Mouse (Mus musculus): ENCODE measurements around the gene Tas2r134. TPM values are rescaled to one million over a fixed set of nuclear protein-coding genes. Genes with fewer than 3 reads are reported as not detected.

The Tas2r134 gene
- polyA plus RNA-seq, 1 experiment from 2014 or later: not detected

GRCm38 (mm10) chr2:51610897-51611296 lies 16.4 kb upstream of the Tas2r134 start:
- ATAC-seq: peak; percentile 85
- Histone ChIP-seq H3K4me3 (replicated peaks) (no peak overlapping the region), H3K4me1 (replicated peaks) (peaks cover 20% of the 10 kb centered on the region), H3K27ac (peak overlapping the region; percentile 69), H3K27me3 (no peaks in the 10 kb centered on the region), H3K9me3 (no peaks in the 10 kb centered on the region), H3K9ac (replicated peaks) (no peak overlapping the region), H3K4me2 (replicated peaks) (peak overlapping the region; percentile 48), H3K36me3 (no peaks in the 10 kb centered on the region)
- 15% methylated on average over 2 of the region's 2 CpGs for WGBS

DNA sequence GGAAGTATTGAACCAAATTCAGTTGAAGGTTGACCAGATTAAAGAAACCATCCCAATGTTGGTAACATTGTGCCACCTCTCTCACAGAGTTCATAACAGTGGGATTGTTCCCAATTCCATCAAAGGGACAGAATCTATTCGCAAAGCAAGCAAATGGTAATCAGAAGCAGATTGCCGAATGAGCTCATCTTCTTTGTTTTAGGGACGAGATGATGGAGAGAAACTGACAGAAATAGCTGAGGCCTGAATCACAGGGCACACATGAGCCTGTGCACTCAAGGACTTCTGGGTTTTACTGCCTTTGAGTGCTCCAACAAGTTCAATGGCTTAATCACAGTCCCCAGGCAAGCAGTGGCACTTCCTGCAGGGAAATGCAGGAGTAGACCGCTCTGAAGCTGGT lies 13.6 kb upstream of the Tas2r134 start:
- WGBS: 75% methylated on average over 4 of the region's 4 CpGs

GRCm38 (mm10) chr2:51621931-51622330 lies 5.4 kb upstream of the Tas2r134 start:
- Histone ChIP-seq H3K27me3 (no peaks in the 10 kb centered on the region), H3K27ac (no peak overlapping the region), H3K4me1 (replicated peaks) (0 out of 2 replicates have a peak, but pooled peaks cover 2% of the 10 kb centered on the region), H3K9me3 (no peaks in the 10 kb centered on the region), H3K9ac (replicated peaks) (no peak overlapping the region), H3K4me3 (replicated peaks) (no peak overlapping the region), H3K4me2 (replicated peaks) (no peak overlapping the region), H3K36me3 (no peaks in the 10 kb centered on the region)
- ATAC-seq: no peak
- WGBS: 81% methylated on average over 2 of the region's 2 CpGs

More for the DNA sequence above, 13.6 kb upstream of the Tas2r134 start:
- Histone ChIP-seq H3K27ac (no peak overlapping the region), H3K36me3 (no peaks in the 10 kb centered on the region), H3K9me3 (no peaks in the 10 kb centered on the region), H3K4me1 (replicated peaks) (peaks cover 20% of the 10 kb centered on the region), H3K4me3 (replicated peaks) (no peak overlapping the region), H3K4me2 (replicated peaks) (no peak overlapping the region), H3K9ac (replicated peaks) (no peak overlapping the region), H3K27me3 (no peaks in the 10 kb centered on the region)
- no peak for ATAC-seq

- Histone ChIP-seq H3K9me3 (no peaks in the 10 kb centered on the region), H3K4me1 (replicated peaks) (0 out of 2 replicates have a peak, but pooled peaks cover 2% of the 10 kb centered on the region), H3K4me3 (replicated peaks) (no peak overlapping the region), H3K36me3 (no peaks in the 10 kb centered on the region), H3K27ac (no peak overlapping the region), H3K27me3 (no peaks in the 10 kb centered on the region), H3K4me2 (replicated peaks) (no peak overlapping the region), H3K9ac (replicated peaks) (no peak overlapping the region)
- ATAC-seq: no peak
- 83% methylated on average over 3 of the region's 3 CpGs for WGBS
Measured at GRCm38 (mm10) chr2:51626007-51626406, 1.3 kb upstream of the Tas2r134 start.

DNA sequence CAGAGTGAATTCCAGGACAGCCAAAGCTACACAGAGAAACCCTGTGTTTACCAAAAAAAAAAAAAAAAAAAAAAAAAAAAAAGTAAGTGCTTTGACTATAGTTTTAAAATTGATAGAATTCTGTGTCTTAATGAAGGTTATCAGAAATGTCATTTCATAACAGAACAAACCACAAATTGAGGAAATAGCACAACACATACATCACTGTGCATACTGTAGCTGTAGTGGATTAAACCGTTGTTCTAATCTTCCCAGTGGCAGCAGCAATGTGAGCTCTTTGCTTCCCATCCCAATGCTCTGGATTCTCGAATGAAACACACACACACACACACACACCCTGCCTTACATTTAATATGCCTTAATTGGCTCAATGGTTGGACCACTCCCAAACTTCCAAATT lies 4.1 kb downstream of the Tas2r134 start:
- no peaks in the 10 kb centered on the region for H3K4me1 ChIP-seq (replicated peaks)
- H3K9me3 ChIP-seq: no peaks in the 10 kb centered on the region
- H3K9ac ChIP-seq (replicated peaks): no peak overlapping the region
- no peak overlapping the region for H3K27ac ChIP-seq
- no peak overlapping the region for H3K4me3 ChIP-seq (replicated peaks)
- ATAC-seq: no peak
- no peaks in the 10 kb centered on the region for H3K36me3 ChIP-seq
- WGBS: 78% methylated on average over 2 of the region's 2 CpGs
- H3K4me2 ChIP-seq (replicated peaks): no peak overlapping the region
- H3K27me3 ChIP-seq: no peaks in the 10 kb centered on the region

DNA sequence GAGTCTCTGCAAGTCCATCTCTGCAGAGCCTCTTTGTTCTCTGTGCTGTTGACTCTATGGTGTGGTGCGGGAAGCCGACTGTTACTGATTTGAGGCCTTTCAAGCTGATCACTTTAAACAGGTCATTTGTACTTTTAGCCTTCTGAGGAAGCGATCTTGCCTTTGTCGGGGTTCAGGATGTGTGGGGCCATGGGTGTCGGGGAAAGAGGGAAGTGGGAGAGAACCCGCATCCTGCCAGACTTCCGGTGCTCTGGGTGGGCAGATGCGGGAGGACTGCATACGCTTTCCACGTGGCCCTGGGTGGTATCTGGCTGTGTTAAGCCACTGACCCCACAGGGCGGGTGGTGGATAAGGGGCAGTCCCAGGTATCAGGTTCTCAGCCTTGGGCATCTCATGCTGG lies 10.4 kb downstream of the Tas2r134 start:
- WGBS: 85% methylated on average over 11 of the region's 11 CpGs
- Histone ChIP-seq H3K9ac (replicated peaks) (no peak overlapping the region), H3K4me2 (replicated peaks) (no peak overlapping the region), H3K27ac (no peak overlapping the region), H3K27me3 (no peaks in the 10 kb centered on the region), H3K4me3 (replicated peaks) (no peak overlapping the region), H3K4me1 (replicated peaks) (no peaks in the 10 kb centered on the region), H3K36me3 (no peaks in the 10 kb centered on the region), H3K9me3 (no peaks in the 10 kb centered on the region)
- no peak for ATAC-seq

GRCm38 (mm10) chr2:51641635-51642034 lies 14.3 kb downstream of the Tas2r134 start:
- H3K4me2 ChIP-seq (replicated peaks): no peak overlapping the region
- H3K27me3 ChIP-seq: no peaks in the 10 kb centered on the region
- H3K4me1 ChIP-seq (replicated peaks): no peaks in the 10 kb centered on the region
- H3K4me3 ChIP-seq (replicated peaks): no peak overlapping the region
- H3K9ac ChIP-seq (replicated peaks): no peak overlapping the region
- ATAC-seq: no peak
- no peaks in the 10 kb centered on the region for H3K36me3 ChIP-seq
- no peak overlapping the region for H3K27ac ChIP-seq
- no peaks in the 10 kb centered on the region for H3K9me3 ChIP-seq
- 96% methylated on average over 7 of the region's 7 CpGs for WGBS

- H3K9me3 ChIP-seq: no peaks in the 10 kb centered on the region
- H3K4me1 ChIP-seq (replicated peaks): no peaks in the 10 kb centered on the region
- no peak for ATAC-seq
- H3K27ac ChIP-seq: no peak overlapping the region
- H3K9ac ChIP-seq (replicated peaks): no peak overlapping the region
- H3K4me2 ChIP-seq (replicated peaks): no peak overlapping the region
- 83% methylated on average over 7 of the region's 7 CpGs for WGBS
- no peak overlapping the region for H3K4me3 ChIP-seq (replicated peaks)
- no peaks in the 10 kb centered on the region for H3K27me3 ChIP-seq
- H3K36me3 ChIP-seq: no peaks in the 10 kb centered on the region
Measured at GRCm38 (mm10) chr2:51643244-51644139, 16.2 kb downstream of the Tas2r134 start.

- 92% methylated on average over 3 of the region's 3 CpGs for WGBS
- H3K9me3 ChIP-seq: no peaks in the 10 kb centered on the region
Measured at GRCm38 (mm10) chr2:51647972-51648371, 20.7 kb downstream of the Tas2r134 start.

GRCm38 (mm10) chr2:51649887-51650286 lies 22.6 kb downstream of the Tas2r134 start:
- Histone ChIP-seq H3K4me1 (replicated peaks) (0 out of 2 replicates have a peak, but pooled peaks cover 5% of the 10 kb centered on the region), H3K4me3 (replicated peaks) (no peak overlapping the region), H3K4me2 (replicated peaks) (no peak overlapping the region), H3K27ac (no peak overlapping the region), H3K36me3 (no peaks in the 10 kb centered on the region), H3K9ac (replicated peaks) (no peak overlapping the region), H3K27me3 (no peaks in the 10 kb centered on the region), H3K9me3 (no peaks in the 10 kb centered on the region)
- 0 out of 2 replicates have a peak, but pooled peaks have one; percentile 58 for ATAC-seq
- WGBS: 73% methylated on average over 1 of the region's 1 CpGs

More at GRCm38 (mm10) chr2:51647972-51648371, 20.7 kb downstream of the Tas2r134 start:
- Histone ChIP-seq H3K4me2 (replicated peaks) (no peak overlapping the region), H3K9ac (replicated peaks) (no peak overlapping the region), H3K4me3 (replicated peaks) (no peak overlapping the region), H3K4me1 (replicated peaks) (0 out of 2 replicates have a peak, but pooled peaks cover 5% of the 10 kb centered on the region), H3K36me3 (no peaks in the 10 kb centered on the region), H3K27ac (no peak overlapping the region), H3K27me3 (no peaks in the 10 kb centered on the region)
- ATAC-seq: no peak

GRCm38 (mm10) chr2:51652086-51652485 lies 24.8 kb downstream of the Tas2r134 start:
- Histone ChIP-seq H3K36me3 (no peaks in the 10 kb centered on the region), H3K9me3 (no peaks in the 10 kb centered on the region), H3K4me1 (replicated peaks) (0 out of 2 replicates have a peak, but pooled peaks cover 5% of the 10 kb centered on the region), H3K4me3 (replicated peaks) (no peak overlapping the region), H3K4me2 (replicated peaks) (no peak overlapping the region), H3K27me3 (no peaks in the 10 kb centered on the region), H3K9ac (replicated peaks) (no peak overlapping the region), H3K27ac (no peak overlapping the region)
- 95% methylated on average over 10 of the region's 10 CpGs for WGBS
- no peak for ATAC-seq

GRCm38 (mm10) chr2:51657684-51658083 lies 30.4 kb downstream of the Tas2r134 start:
- 0 out of 2 replicates have a peak, but pooled peaks have one; percentile 43 for ATAC-seq
- 28% methylated on average over 3 of the region's 3 CpGs for WGBS
- H3K4me3 ChIP-seq (replicated peaks): no peak overlapping the region
- H3K36me3 ChIP-seq: no peaks in the 10 kb centered on the region
- no peak overlapping the region for H3K4me2 ChIP-seq (replicated peaks)
- H3K27ac ChIP-seq: no peak overlapping the region
- no peaks in the 10 kb centered on the region for H3K9me3 ChIP-seq
- H3K27me3 ChIP-seq: no peaks in the 10 kb centered on the region
- 0 out of 2 replicates have a peak, but pooled peaks cover 3% of the 10 kb centered on the region for H3K4me1 ChIP-seq (replicated peaks)
- H3K9ac ChIP-seq (replicated peaks): no peak overlapping the region
